Mouse (Mus musculus) heart, embryonic 13.5 days (tissue): ENCODE results near the gene Ptprz1. TPM values are rescaled to one million over a fixed set of nuclear protein-coding genes. Genes with fewer than 3 reads are reported as not detected.
"Not testable (repeated sequence)": the region's sequence is repeated elsewhere in the genome, so short reads cannot be mapped to it uniquely, and the experiment has no call there.

Experiments
- ATAC-seq: fragments of 200-750 bp; cut with Nextera tagmentation; 2 replicates; pipeline ENCODE4 v1.8.0; 2017; ENCODE audit warnings: moderate TSS enrichment; ENCODE audit not compliant: insufficient number of reproducible peaks, low FRiP score, low TSS enrichment; ENCODE audit errors: extremely low read depth
- H3K27ac ChIP-seq: fragments of 300-500 bp; sonication (generic); replicated peaks from 2 replicates; pipeline ENCODE4 v1.5.1; 2015; ENCODE audit warnings: moderate library complexity, mild to moderate bottlenecking, inconsistent platforms
- H3K27me3 ChIP-seq: fragments of 300-500 bp; sonication (generic); replicated peaks from 2 replicates; pipeline ENCODE4 v1.6.1; 2015; ENCODE audit warnings: mild to moderate bottlenecking, inconsistent platforms
- H3K36me3 ChIP-seq: fragments of 300-500 bp; sonication (generic); 2 replicates; pipeline ENCODE4 v1.6.1; 2015; ENCODE audit warnings: mild to moderate bottlenecking, inconsistent platforms
- H3K4me1 ChIP-seq: fragments of 300-500 bp; sonication (generic); 2 replicates; pipeline ENCODE4 v1.6.1; 2015; ENCODE audit warnings: inconsistent platforms
- H3K4me2 ChIP-seq: fragments of 300-500 bp; sonication (generic); 2 replicates; pipeline ENCODE4 v1.6.1; 2015; ENCODE audit warnings: inconsistent platforms, mild to moderate bottlenecking, moderate library complexity
- H3K4me3 ChIP-seq: fragments of 300-500 bp; sonication (generic); 2 replicates; pipeline ENCODE4 v1.5.1; 2015; ENCODE audit warnings: moderate library complexity, mild to moderate bottlenecking, inconsistent platforms
- H3K9ac ChIP-seq: fragments of 300-500 bp; sonication (generic); 2 replicates; pipeline ENCODE4 v1.6.1; 2015; ENCODE audit warnings: inconsistent platforms, mild to moderate bottlenecking, moderate library complexity
- H3K9me3 ChIP-seq: fragments of 300-500 bp; sonication (generic); 2 replicates; pipeline ENCODE4 v1.6.1; 2016; ENCODE audit warnings: inconsistent platforms
- WGBS: fragments of 180-500 bp; shearing (Covaris S2); methylation state at CpG from one replicate; pipeline ENCODE4 v1.1.7; 2015; ENCODE audit warnings: mixed read lengths; 5-methylcytosine and 5-hydroxymethylcytosine counted together
- polyA plus RNA-seq: library from polyadenylated mRNA; unstranded; fragments of >200 nt; fragmentation: Nextera tagmentation; extraction: Ambion mirVana; gene quantifications from 2 replicates; pipeline ENCODE4 v1.2.1, GENCODE M21; 2015

Gene Ptprz1
- polyA plus RNA-seq, 1 experiment from 2014 or later, result 1.3 TPM

DNA sequence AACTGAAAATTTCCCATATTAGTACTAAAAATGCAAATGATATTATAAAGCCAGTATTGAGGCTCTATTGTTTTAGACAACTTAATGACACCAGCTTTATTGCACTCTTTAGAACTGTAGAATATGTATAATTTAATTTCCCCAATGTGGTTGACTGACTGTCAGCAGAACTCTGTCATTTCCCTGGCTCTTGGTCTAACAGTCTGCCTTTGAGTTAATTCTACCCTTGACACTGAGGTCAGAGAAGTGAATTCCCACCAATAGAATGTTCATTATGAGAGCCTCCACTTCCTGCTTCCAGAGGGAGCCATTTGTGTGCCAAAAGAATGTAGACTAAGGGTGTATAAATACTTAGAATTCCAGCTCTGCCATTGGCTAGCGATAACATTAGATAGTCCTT is 152.9 kb downstream of the Ptprz1 start:
- Histone ChIP-seq H3K9me3 (no peaks in the 10 kb centered on the region), H3K9ac (no peak overlapping the region), H3K27me3 (no peaks in the 10 kb centered on the region), H3K27ac (no peak overlapping the region), H3K4me3 (no peak overlapping the region), H3K36me3 (no peaks in the 10 kb centered on the region), H3K4me1 (no peaks in the 10 kb centered on the region), H3K4me2 (no peak overlapping the region)
- no peak for ATAC-seq
- WGBS, result 50% methylated on average over 1 of the region's 1 CpGs

- Histone ChIP-seq H3K36me3 (no peaks in the 10 kb centered on the region), H3K4me1 (no peaks in the 10 kb centered on the region), H3K27me3 (no peaks in the 10 kb centered on the region), H3K9me3 (0 out of 2 replicates have a peak, but pooled peaks cover 9% of the 10 kb centered on the region), H3K4me3 (no peak overlapping the region), H3K4me2 (no peak overlapping the region), H3K27ac (no peak overlapping the region), H3K9ac (no peak overlapping the region)
- ATAC-seq, result no peak
- 74% methylated on average over 4 of the region's 4 CpGs for WGBS
Measured at GRCm38 (mm10) chr6:23048836-23049235, 173.5 kb downstream of the Ptprz1 start.

GRCm38 (mm10) chr6:23055734-23056133 is 180.4 kb downstream of the Ptprz1 start:
- Histone ChIP-seq H3K9me3 (0 out of 2 replicates have a peak, but pooled peaks cover 9% of the 10 kb centered on the region), H3K9ac (no peak overlapping the region), H3K4me2 (no peak overlapping the region), H3K4me3 (no peak overlapping the region), H3K27me3 (no peaks in the 10 kb centered on the region), H3K4me1 (no peaks in the 10 kb centered on the region), H3K36me3 (no peaks in the 10 kb centered on the region), H3K27ac (no peak overlapping the region)
- ATAC-seq, result no peak
- WGBS, result 77% methylated on average over 5 of the region's 5 CpGs

DNA sequence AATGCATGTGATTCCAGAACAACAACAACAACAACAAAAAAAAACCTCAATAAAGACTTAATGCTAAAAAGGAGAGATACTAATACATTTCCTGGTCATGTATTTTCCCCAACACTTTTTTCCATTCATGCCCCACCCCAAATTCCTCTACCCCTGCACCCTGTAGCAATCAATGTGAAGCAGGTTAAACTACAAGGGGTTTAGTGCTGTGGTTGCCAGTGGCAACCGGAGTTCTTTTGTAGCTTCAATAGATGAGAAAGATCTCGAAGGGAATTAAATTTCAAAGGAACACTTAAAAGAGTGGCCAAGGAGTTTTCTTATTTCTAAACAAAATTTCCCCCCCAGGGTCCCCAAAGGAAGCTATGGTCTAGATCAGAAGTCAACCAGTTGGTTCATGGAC is 200.8 kb downstream of the Ptprz1 start:
- no peak for ATAC-seq
- Histone ChIP-seq H3K36me3 (no peaks in the 10 kb centered on the region), H3K9ac (no peak overlapping the region), H3K27me3 (no peaks in the 10 kb centered on the region), H3K4me1 (peaks cover 11% of the 10 kb centered on the region), H3K4me2 (no peak overlapping the region), H3K27ac (no peak overlapping the region), H3K4me3 (no peak overlapping the region), H3K9me3 (no peaks in the 10 kb centered on the region)
- 74% methylated on average over 2 of the region's 2 CpGs for WGBS

GRCm38 (mm10) chr6:23078273-23078672 is 203.0 kb downstream of the Ptprz1 start:
- Histone ChIP-seq H3K27me3 (no peaks in the 10 kb centered on the region), H3K9me3 (no peaks in the 10 kb centered on the region), H3K4me3 (no peak overlapping the region)

GRCm38 (mm10) chr6:23079991-23080680 is 204.8 kb downstream of the Ptprz1 start:
- H3K4me1 ChIP-seq, result peaks cover 11% of the 10 kb centered on the region
- 44% methylated on average over 3 of the region's 3 CpGs for WGBS
- no peak overlapping the region for H3K4me3 ChIP-seq
- no peaks in the 10 kb centered on the region for H3K9me3 ChIP-seq
- no peak for ATAC-seq
- H3K4me2 ChIP-seq, result no peak overlapping the region
- peak overlapping the region; percentile 30 for H3K27ac ChIP-seq
- H3K9ac ChIP-seq, result no peak overlapping the region
- H3K27me3 ChIP-seq, result no peaks in the 10 kb centered on the region
- no peaks in the 10 kb centered on the region for H3K36me3 ChIP-seq

More at GRCm38 (mm10) chr6:23078273-23078672, 203.0 kb downstream of the Ptprz1 start:
- no peak overlapping the region for H3K4me2 ChIP-seq
- ATAC-seq, result no peak
- H3K27ac ChIP-seq, result no peak overlapping the region
- peaks cover 11% of the 10 kb centered on the region for H3K4me1 ChIP-seq
- WGBS, result 66% methylated on average over 2 of the region's 2 CpGs
- H3K36me3 ChIP-seq, result no peaks in the 10 kb centered on the region
- no peak overlapping the region for H3K9ac ChIP-seq

- no peak overlapping the region for H3K4me3 ChIP-seq
- H3K4me1 ChIP-seq, result peaks cover 7% of the 10 kb centered on the region
- no peaks in the 10 kb centered on the region for H3K9me3 ChIP-seq
- H3K27ac ChIP-seq, result no peak overlapping the region
- no peak for ATAC-seq
- no peak overlapping the region for H3K4me2 ChIP-seq
- no peak overlapping the region for H3K9ac ChIP-seq
- H3K27me3 ChIP-seq, result no peaks in the 10 kb centered on the region
- WGBS, result 80% methylated on average over 5 of the region's 5 CpGs
- no peaks in the 10 kb centered on the region for H3K36me3 ChIP-seq
Measured at GRCm38 (mm10) chr6:23084587-23085421, 209.5 kb downstream of the Ptprz1 start.

DNA sequence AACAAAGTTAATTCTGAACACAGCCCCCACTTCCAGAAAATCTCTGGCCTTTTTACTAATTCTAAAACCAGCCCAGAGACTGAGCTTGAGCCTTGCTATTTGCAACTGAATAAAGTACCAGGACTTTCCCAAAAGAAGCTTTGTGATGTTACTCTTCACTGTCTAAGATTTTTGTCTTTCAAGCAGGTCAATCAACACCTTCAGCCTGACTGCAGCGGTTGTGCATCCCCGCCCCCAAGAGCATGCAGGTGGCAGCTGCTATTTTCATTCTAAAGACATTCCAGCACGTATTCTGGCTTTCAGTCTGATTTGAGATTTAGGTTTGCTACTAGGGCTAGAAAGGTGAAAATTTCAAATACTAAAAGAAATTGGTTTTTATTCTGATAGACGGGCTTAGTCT is 214.0 kb downstream of the Ptprz1 start:
- H3K27ac ChIP-seq, H3K4me3 ChIP-seq, H3K9me3 ChIP-seq: not testable (repeated sequence)

GRCm38 (mm10) chr6:23090346-23091055 is 215.2 kb downstream of the Ptprz1 start:
- ATAC-seq, H3K27me3 ChIP-seq: not testable (repeated sequence)
- WGBS, result 86% methylated on average over 11 of the region's 11 CpGs

More for the DNA sequence above, 214.0 kb downstream of the Ptprz1 start:
- WGBS, result 48% methylated on average over 4 of the region's 4 CpGs
- not testable (repeated sequence) for H3K36me3 ChIP-seq, H3K4me1 ChIP-seq, H3K27me3 ChIP-seq, ATAC-seq, H3K9ac ChIP-seq, H3K4me2 ChIP-seq

More at GRCm38 (mm10) chr6:23090346-23091055, 215.2 kb downstream of the Ptprz1 start:
- not testable (repeated sequence) for H3K4me2 ChIP-seq, H3K27ac ChIP-seq, H3K4me3 ChIP-seq, H3K4me1 ChIP-seq, H3K9ac ChIP-seq, H3K9me3 ChIP-seq, H3K36me3 ChIP-seq
